Mouse (Mus musculus) CD4-positive, CD25-positive, alpha-beta regulatory T cell, adult 4 months (primary cell): ENCODE data around the gene Prox1. TPM values are rescaled to one million over a fixed set of nuclear protein-coding genes. Genes with fewer than 3 reads are reported as not detected.

Experiments
- ATAC-seq: one replicate; pipeline ENCODE4 v1.8.0; 2017
- polyA plus RNA-seq, 2 experiments: library from polyadenylated mRNA; unstranded; fragments of 100-300 nt; shearing (Covaris generic); gene quantifications; one replicate each; pipeline ENCODE4 v1.2.1; 2017

The Prox1 gene
- under 1 TPM; 0.11 to 0.20 TPM for polyA plus RNA-seq

DNA sequence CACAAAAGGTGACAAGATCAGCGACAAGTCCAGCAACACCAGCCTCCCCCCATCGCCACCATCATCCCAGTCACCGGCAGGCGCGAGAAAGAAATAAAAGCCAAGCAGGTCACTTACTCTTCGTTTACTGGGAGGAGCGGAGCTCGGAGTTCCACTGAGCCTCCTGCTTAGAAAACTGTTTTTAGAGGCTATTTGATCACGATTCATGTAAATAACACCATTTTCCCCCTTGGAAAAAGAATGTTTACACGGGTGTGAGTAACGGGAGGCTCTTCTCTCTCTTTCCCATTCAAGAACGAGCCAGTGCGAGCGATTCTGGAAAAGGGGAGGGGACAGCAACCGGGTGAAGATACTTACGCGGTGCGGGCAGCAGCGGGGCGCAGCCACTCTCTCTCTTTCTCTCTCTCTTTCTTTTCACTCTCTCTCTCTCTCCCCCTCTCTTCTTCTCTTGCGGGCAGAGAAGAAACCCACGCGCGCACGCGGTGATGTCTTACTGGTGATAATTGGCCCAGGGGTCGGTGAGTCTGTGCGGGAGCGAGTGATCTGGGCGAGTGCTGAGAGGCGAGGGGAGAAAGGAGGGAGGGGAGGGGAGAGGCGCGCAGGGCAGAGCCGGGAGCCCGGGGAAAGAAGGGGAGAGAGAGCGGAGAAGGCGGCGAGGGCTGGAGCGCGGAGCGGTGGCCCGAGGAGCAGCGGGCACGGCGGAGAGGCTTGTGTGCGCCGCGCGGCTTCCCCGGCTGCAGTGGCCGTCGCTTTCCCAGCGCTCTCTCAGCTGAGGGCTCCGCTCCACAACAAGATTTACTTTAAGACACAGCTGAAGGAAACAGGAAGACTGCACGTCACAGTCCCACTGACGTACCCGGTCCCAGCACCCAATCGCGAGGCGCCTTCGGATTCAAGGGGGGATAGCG lies at the start of gene Prox1:
Gene Prox1 (minus strand): TSS at position 804 of the 908 bp plus-strand sequence.
- ATAC-seq: peak; percentile 66

DNA sequence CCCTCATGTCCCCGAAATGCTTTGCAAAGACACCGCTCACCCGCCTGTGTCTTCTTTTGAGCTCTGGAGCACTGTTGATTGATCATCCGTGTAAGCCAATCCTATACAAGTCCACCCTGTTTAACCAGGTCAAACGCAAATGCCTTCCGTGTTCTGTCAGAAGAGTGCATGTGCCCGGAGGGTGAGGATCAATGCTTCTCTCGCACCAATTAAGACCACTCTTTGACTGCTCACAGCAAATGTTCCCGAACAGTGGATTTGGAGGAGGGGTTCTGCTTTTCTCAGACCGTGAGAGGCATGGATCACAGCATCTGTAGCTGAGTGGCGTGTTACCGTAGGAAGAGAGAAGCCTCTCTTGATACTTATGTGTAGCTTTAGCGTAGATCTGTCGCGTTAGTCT lies 46.1 kb upstream of the Prox1 start:
- ATAC-seq: no peak

- ATAC-seq: no peak
Measured at GRCm38 (mm10) chr1:190214626-190215025, 44.1 kb upstream of the Prox1 start.

- no peak for ATAC-seq
Measured at GRCm38 (mm10) chr1:190213175-190213574, 42.7 kb upstream of the Prox1 start.

- no peak for ATAC-seq
Measured at GRCm38 (mm10) chr1:190207246-190207645, 36.7 kb upstream of the Prox1 start.

DNA sequence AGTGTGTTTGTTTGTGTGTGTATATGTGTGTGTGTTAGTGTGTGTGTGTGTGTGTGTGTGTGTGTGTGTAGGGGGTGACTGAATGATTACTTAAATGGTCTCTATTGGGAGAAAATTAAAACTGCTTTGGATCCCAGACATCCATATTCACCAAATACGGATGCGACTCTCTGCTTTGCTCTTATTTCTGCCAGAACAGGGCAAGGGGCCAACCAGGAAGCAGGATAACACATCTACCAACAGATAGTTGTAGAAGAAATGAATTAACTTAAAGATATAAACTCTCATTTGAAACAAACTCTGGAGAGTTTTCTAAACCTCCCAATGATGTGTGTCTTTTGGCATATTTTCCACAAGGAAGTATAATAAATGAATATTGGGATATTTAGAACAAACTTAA lies 35.2 kb upstream of the Prox1 start:
- ATAC-seq: no peak

- ATAC-seq: no peak
Measured at GRCm38 (mm10) chr1:190204378-190205070, 34.0 kb upstream of the Prox1 start.

GRCm38 (mm10) chr1:190201696-190202095 lies 31.2 kb upstream of the Prox1 start:
- ATAC-seq: no peak

GRCm38 (mm10) chr1:190200996-190201395 lies 30.5 kb upstream of the Prox1 start:
- no peak for ATAC-seq

GRCm38 (mm10) chr1:190198247-190198646 lies 27.7 kb upstream of the Prox1 start:
- ATAC-seq: no peak

DNA sequence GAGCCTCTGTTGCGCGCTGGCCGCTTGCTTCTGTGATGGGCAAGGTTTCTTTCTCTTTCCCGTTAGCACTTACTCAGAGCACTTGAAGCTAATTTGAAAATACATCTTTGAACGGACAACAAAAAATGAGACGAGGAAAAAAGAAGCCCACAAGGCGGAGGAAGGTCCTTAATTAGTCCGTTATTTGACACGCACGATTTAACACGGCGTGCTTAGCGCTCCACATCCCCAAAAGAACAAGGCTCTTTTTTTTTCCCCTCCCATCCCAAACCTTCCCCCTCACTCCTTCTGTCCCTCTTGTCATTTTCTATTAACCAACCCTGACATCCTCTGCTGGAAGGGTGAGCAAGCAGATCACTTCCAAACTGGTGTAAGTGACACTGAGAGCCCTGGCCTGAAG lies 21.5 kb upstream of the Prox1 start:
- no peak for ATAC-seq

GRCm38 (mm10) chr1:190190231-190190965 lies 19.9 kb upstream of the Prox1 start:
- ATAC-seq: no peak

GRCm38 (mm10) chr1:190189125-190189524 lies 18.6 kb upstream of the Prox1 start:
- ATAC-seq: no peak

- ATAC-seq: no peak
Measured at GRCm38 (mm10) chr1:190186336-190186735, 15.8 kb upstream of the Prox1 start.

DNA sequence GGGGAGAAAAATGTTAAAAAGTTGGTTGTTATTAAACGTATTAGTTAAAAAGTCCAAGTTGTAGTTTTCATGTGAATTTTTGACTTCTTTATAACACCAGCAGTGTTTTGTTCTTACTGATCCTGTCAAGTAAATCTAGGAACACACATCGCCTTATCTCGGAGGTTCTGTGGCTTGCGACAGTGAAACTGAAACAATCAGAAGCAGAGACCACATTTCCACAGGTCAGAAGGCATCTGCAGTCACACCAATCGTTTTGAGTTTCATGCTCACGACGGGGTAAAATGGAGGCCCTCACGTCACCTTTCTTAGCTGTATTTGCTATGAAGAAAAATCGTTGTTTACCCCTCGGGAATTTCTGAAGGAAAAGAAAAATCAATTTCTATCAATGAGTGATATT lies 14.8 kb upstream of the Prox1 start:
- no peak for ATAC-seq

DNA sequence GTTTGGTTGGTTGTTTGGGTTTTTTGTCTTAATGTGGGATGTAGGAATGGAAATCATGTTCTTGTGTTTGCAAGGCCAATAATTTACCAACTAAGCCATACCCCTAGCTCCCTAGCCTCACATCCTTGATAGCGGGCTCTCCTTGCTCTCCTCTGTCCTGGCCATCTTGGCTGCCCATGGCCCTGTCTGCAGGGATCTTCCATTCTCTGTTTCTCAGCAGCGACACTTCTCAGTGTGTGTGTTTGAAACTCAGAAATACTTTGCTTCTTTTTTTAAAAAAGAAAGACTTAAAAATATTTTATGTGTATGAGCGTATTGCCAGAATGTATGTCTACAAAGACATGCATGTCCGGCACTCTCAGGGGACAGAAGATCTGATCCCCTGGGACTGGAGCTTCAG lies 13.1 kb upstream of the Prox1 start:
- no peak for ATAC-seq

DNA sequence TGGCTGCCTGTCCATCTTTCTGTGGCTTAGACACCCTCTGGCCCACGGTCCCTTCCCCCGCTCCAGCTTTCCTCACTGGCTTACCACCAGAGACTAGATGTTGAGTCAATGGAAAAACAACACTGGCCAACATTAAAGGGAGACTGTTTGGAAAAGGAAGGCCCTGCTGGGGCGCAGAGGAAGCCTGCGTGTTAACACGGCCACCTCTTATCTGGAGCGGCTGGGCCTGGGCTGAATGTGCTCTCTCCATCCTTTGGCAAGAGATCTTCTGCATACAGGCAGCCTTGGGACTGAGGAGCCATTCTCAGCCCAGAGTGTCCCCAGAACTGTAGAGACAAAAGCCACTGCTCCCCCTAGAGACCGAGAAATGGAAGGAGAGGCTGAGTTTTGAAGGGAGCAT lies 11.3 kb upstream of the Prox1 start:
- no peak for ATAC-seq

- no peak for ATAC-seq
Measured at GRCm38 (mm10) chr1:190180861-190181260, 10.3 kb upstream of the Prox1 start.

DNA sequence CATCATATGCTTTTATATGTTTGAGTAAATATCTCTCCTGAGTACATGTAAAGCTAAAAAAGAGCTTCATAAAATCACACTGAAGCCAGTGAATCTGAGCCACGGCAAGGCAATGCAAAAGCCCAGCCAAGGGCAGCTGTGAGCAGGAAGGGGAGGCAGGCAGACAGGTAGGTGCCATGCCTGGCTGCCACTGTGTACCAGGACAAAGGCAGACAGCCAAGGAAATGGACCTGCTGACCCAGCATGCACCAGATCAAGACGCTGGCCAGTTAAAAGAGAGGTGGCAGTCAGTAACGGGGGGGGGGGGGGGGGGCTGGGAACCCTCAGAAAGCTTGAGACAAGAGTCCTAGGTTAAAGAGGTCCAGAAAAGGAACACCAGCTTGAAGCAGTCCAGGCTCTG lies 6.4 kb upstream of the Prox1 start:
- ATAC-seq: no peak

DNA sequence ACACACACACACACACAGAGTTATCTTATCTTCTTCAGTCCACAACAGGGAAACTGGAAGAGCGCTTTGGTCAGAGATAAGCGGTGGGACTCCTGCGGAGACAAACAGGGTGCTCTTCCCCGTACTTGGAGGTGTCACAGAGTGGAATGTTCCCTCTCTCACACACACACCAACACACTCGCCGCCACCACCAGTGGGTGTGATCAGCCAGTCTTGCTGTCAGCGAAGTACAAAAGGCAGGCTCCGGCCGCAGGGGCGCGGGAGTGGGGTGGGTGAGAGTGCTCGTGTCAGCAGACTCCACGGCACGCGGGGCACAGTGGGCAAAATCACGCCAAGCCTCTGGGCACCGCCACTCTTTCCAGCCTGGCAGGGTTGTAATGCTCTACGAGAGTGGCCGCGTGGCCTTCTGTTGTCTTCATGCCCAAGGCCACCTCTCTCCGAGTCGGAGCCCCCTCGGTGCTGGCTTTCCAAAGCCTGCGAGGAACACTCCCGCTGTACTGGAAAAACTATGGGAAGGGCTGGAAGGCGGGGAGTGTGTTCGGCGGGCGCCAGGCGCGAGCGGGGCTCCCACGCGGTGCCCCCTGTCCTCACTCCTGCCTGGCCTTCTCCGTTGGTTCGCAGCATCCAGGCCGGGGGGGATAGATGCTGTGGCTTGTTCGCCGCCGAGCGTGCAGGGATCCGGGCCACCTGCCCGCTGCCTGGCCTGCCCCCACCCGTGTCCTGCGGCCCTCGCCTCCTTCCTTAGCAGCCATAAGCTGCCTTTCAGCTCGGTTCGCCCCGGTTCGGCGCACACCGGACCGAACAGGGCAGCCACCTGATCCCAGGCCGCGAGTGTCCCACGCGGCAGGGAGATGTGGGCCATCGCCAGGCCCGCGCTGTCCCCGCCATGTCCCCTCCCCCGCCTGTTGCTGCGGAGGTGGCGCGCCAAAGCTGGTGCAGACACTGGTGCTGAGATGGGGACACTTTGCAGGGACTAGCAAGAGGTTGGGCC lies 4.5 kb upstream of the Prox1 start:
- ATAC-seq: no peak

DNA sequence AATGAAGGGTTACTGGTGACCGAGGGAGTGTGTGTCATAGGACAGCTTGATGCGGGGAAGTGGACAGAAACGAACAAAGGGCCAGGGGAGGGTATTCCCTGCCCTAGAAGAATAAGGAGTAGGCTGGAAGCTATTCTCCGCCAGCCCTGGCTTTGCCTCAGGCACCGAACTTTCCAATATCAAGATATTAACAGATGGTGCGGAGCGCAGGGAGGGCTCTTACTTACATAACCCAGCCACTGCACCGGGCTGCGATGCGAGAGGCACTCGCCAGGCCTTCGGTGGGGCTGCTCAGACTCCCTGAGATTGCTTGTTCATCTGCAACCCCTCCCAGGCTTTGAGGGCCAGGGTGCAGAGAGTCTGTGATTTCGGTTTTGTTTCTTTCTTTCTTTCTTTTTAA lies 3.7 kb upstream of the Prox1 start:
- ATAC-seq: no peak

- no peak for ATAC-seq
Measured at GRCm38 (mm10) chr1:190173596-190173995, 3.1 kb upstream of the Prox1 start.
